Mouse (Mus musculus) limb, embryonic 14.5 days (tissue): ENCODE results near the gene Tex35. TPM values are rescaled to one million over a fixed set of nuclear protein-coding genes. Genes with fewer than 3 reads are reported as not detected.
A peak's percentile ranks its signal among the peaks of the same experiment; 100 is the strongest.

ENCODE experiments used
- ATAC-seq: fragments of 200-750 bp; cut with Nextera tagmentation; 2 replicates; pipeline ENCODE4 v1.8.0; 2017; ENCODE audit warnings: low read depth, moderate number of reproducible peaks, moderate TSS enrichment; ENCODE audit not compliant: low FRiP score
- DNase-seq: peaks from one replicate; pipeline ENCODE4 v3.0.0-alpha.2; 2015; ENCODE audit warnings: low spot score
- H3K27ac ChIP-seq: fragments of 300-500 bp; sonication (generic); replicated peaks from 2 replicates; pipeline ENCODE4 v1.5.1; 2014; ENCODE audit warnings: low read depth, mild to moderate bottlenecking, low read length, moderate library complexity, mixed read lengths
- H3K27me3 ChIP-seq: fragments of 300-500 bp; sonication (generic); 2 replicates; pipeline ENCODE4 v1.6.1; 2014; ENCODE audit warnings: low read length, mixed read lengths; ENCODE audit not compliant: control insufficient read depth, insufficient read depth
- H3K36me3 ChIP-seq: fragments of 300-500 bp; sonication (generic); 2 replicates; pipeline ENCODE4 v1.6.1; 2014; ENCODE audit warnings: mild to moderate bottlenecking, low read length, moderate library complexity, mixed read lengths; ENCODE audit not compliant: control insufficient read depth, insufficient read depth
- H3K4me1 ChIP-seq: fragments of 300-500 bp; sonication (generic); 2 replicates; pipeline ENCODE4 v1.6.1; 2014; ENCODE audit warnings: antibody characterized with exemption, low read length, mixed read lengths; ENCODE audit not compliant: control insufficient read depth, insufficient read depth
- H3K4me2 ChIP-seq: fragments of 300-500 bp; sonication (generic); replicated peaks from 2 replicates; pipeline ENCODE4 v1.6.1; 2014; ENCODE audit warnings: low read depth, mild to moderate bottlenecking, low read length, moderate library complexity; ENCODE audit not compliant: severe bottlenecking
- H3K4me3 ChIP-seq: fragments of 300-500 bp; sonication (generic); replicated peaks from 2 replicates; pipeline ENCODE4 v1.5.1; 2014; ENCODE audit warnings: low read length
- H3K9ac ChIP-seq: fragments of 300-500 bp; sonication (generic); 2 replicates; pipeline ENCODE4 v1.6.1; 2014; ENCODE audit warnings: mild to moderate bottlenecking, low read depth, low read length, moderate library complexity; ENCODE audit not compliant: severe bottlenecking
- H3K9me3 ChIP-seq: fragments of 300-500 bp; sonication (generic); 2 replicates; pipeline ENCODE4 v1.6.1; 2016; ENCODE audit warnings: low read length; ENCODE audit not compliant: control insufficient read depth
- POLR2A ChIP-seq: fragments of 200-500 bp; IDR thresholded peaks from 2 replicates; pipeline ENCODE4 v1.8.0; 2012; ENCODE audit warnings: inconsistent platforms, mild to moderate bottlenecking, moderate library complexity, borderline replicate concordance; ENCODE audit not compliant: insufficient read depth, insufficient read length; ENCODE audit errors: extremely low read depth
- WGBS: fragments of 180-500 bp; shearing (Covaris S2); extraction: QIAGEN DNeasy Blood & Tissue Kit; methylation state at CpG from one replicate; pipeline ENCODE4 v1.1.7; 2014; 5-methylcytosine and 5-hydroxymethylcytosine counted together
- polyA plus RNA-seq, 2 experiments: library from polyadenylated mRNA; depleted of rRNA in 1 of 2; stranded (reverse) in 1 of 2; unstranded in 1 of 2; fragments of >200 nt; fragmentation: Nextera tagmentation in 1 of 2; extraction: Ambion mirVana in 1 of 2; gene quantifications; 2 replicates each; pipeline versions ENCODE4 v1.2.1 to v1.2.3; 2012 to 2014

Gene Tex35
- polyA plus RNA-seq, 2 experiments = not detected

- Histone ChIP-seq H3K36me3 (no peaks in the 10 kb centered on the region), H3K4me3 (no peak overlapping the region), H3K27ac (no peak overlapping the region), H3K9me3 (no peaks in the 10 kb centered on the region), H3K4me2 (no peak overlapping the region), H3K4me1 (no peaks in the 10 kb centered on the region), H3K27me3 (no peaks in the 10 kb centered on the region), H3K9ac (no peak overlapping the region)
- ATAC-seq (no peak), DNase-seq (no peak)
- no peak for TF ChIP-seq POLR2A
- WGBS = 90% methylated on average over 4 of the region's 4 CpGs
Observed at GRCm38 (mm10) chr1:157095534-157095933, 12.9 kb downstream of the Tex35 start.

GRCm38 (mm10) chr1:157092622-157093021 is 15.9 kb downstream of the Tex35 start:
- WGBS = 89% methylated on average over 1 of the region's 1 CpGs

GRCm38 (mm10) chr1:157092140-157092539 is 16.3 kb downstream of the Tex35 start:
- H3K27ac ChIP-seq = no peak overlapping the region
- WGBS = 64% methylated on average over 4 of the region's 4 CpGs

More at GRCm38 (mm10) chr1:157092622-157093021, 15.9 kb downstream of the Tex35 start:
- no peak for ATAC-seq
- Histone ChIP-seq H3K9ac (no peak overlapping the region), H3K4me3 (no peak overlapping the region), H3K4me1 (no peaks in the 10 kb centered on the region), H3K9me3 (no peaks in the 10 kb centered on the region), H3K27me3 (no peaks in the 10 kb centered on the region), H3K27ac (no peak overlapping the region), H3K4me2 (no peak overlapping the region), H3K36me3 (no peaks in the 10 kb centered on the region)
- no peak for TF ChIP-seq POLR2A
- DNase-seq = no peak

GRCm38 (mm10) chr1:157090835-157091234 is 17.6 kb downstream of the Tex35 start:
- H3K9ac ChIP-seq = no peak overlapping the region
- TF ChIP-seq POLR2A = no peak
- WGBS = 56% methylated on average over 3 of the region's 3 CpGs

More at GRCm38 (mm10) chr1:157092140-157092539, 16.3 kb downstream of the Tex35 start:
- H3K4me2 ChIP-seq = no peak overlapping the region
- ATAC-seq (no peak), DNase-seq (no peak)
- TF ChIP-seq POLR2A = no peak
- H3K27me3 ChIP-seq = no peaks in the 10 kb centered on the region
- H3K4me1 ChIP-seq = no peaks in the 10 kb centered on the region
- H3K36me3 ChIP-seq = no peaks in the 10 kb centered on the region
- H3K9ac ChIP-seq = no peak overlapping the region
- H3K4me3 ChIP-seq = no peak overlapping the region
- H3K9me3 ChIP-seq = no peaks in the 10 kb centered on the region

GRCm38 (mm10) chr1:157086097-157086994 is 22.1 kb downstream of the Tex35 start:
- Histone ChIP-seq H3K27ac (no peak overlapping the region), H3K27me3 (no peaks in the 10 kb centered on the region), H3K4me1 (0 out of 2 replicates have a peak, but pooled peaks cover 6% of the 10 kb centered on the region), H3K4me2 (peak overlapping the region; percentile 56), H3K4me3 (peak overlapping the region; percentile 34), H3K36me3 (no peaks in the 10 kb centered on the region), H3K9ac (peak overlapping the region; percentile 44), H3K9me3 (no peaks in the 10 kb centered on the region)
- TF ChIP-seq POLR2A = no peak
- ATAC-seq (peak; percentile 69), DNase-seq (peak; percentile 73)
- 11% methylated on average over 25 of the region's 25 CpGs for WGBS

More at GRCm38 (mm10) chr1:157090835-157091234, 17.6 kb downstream of the Tex35 start:
- ATAC-seq (no peak), DNase-seq (no peak)
- no peaks in the 10 kb centered on the region for H3K36me3 ChIP-seq
- no peaks in the 10 kb centered on the region for H3K27me3 ChIP-seq
- H3K27ac ChIP-seq = no peak overlapping the region
- no peak overlapping the region for H3K4me3 ChIP-seq
- H3K9me3 ChIP-seq = no peaks in the 10 kb centered on the region
- H3K4me1 ChIP-seq = 0 out of 2 replicates have a peak, but pooled peaks cover 4% of the 10 kb centered on the region
- no peak overlapping the region for H3K4me2 ChIP-seq
